Mouse (Mus musculus) inflammation-experienced regulatory T-cells, adult 16 weeks (primary cell): ENCODE results near the gene Tamm41. TPM values are rescaled to one million over a fixed set of nuclear protein-coding genes. Genes with fewer than 3 reads are reported as not detected.

Source experiments
- polyA plus RNA-seq: library from polyadenylated mRNA; unstranded; fragments of 100-300 nt; shearing (Covaris generic); gene quantifications from one replicate; pipeline ENCODE4 v1.2.1, GENCODE M21; 2017

The Tamm41 gene
- polyA plus RNA-seq, result 33.1 TPM

GRCm38 (mm10) chr6:115037103-115038094 is at the start of gene Tamm41:
Gene Tamm41, minus strand, starts transcription at chr6:115037876.

GRCm38 (mm10) chr6:114969213-114970120 is 68.2 kb downstream of the Tamm41 start, which contains the start of gene Vgll4:
Gene Vgll4, minus strand, starts transcription at chr6:114969994.

Other genes with a start within 250 kb of the Tamm41 start
- 150 TPM for gene Vgll4, start 67.9 kb downstream of the Tamm41 start, polyA plus RNA-seq
- gene Syn2, start 97.0 kb upstream of the Tamm41 start, polyA plus RNA-seq, result not detected
- gene Gm17482, start 189.5 kb upstream of the Tamm41 start, polyA plus RNA-seq, result not detected
- not detected for gene Timp4, start 214.3 kb upstream of the Tamm41 start, polyA plus RNA-seq